Mouse (Mus musculus) ES-E14 (cell line): ENCODE measurements around the gene Ncapg2. TPM values are rescaled to one million over a fixed set of nuclear protein-coding genes. Genes with fewer than 3 reads are reported as not detected.

Experiments
- DNase-seq: peaks from one replicate; pipeline ENCODE4 v3.0.0-alpha.2; 2013; ENCODE audit warnings: low read depth, low spot score
- H3K27ac ChIP-seq: 2 replicates; pipeline ENCODE4 v1.5.1; 2012; ENCODE audit warnings: low read depth, mild to moderate bottlenecking, low read length, moderate library complexity, mixed read lengths; ENCODE audit not compliant: poor library complexity, insufficient read depth, severe bottlenecking
- H3K36me3 ChIP-seq: 2 replicates; pipeline ENCODE4 v1.6.1; 2012; ENCODE audit warnings: mild to moderate bottlenecking, low read length, moderate library complexity, mixed read lengths; ENCODE audit not compliant: control insufficient read depth, poor library complexity, insufficient read depth, severe bottlenecking
- H3K4me1 ChIP-seq, 2 experiments: fragments of 150-350 bp in 1 of 2; sonication (generic) in 1 of 2; 2 replicates each; pipeline ENCODE4 v1.6.1; 2012; ENCODE audit warnings: low read length in 2 of 2, mild to moderate bottlenecking in 1 of 2, mixed read lengths in 1 of 2; ENCODE audit not compliant: control insufficient read depth in 2 of 2, insufficient read depth in 2 of 2, poor library complexity in 1 of 2
- H3K4me3 ChIP-seq, 2 experiments: fragments of 150-350 bp in 1 of 2; sonication (generic) in 1 of 2; 2 replicates each; pipeline ENCODE4 v1.5.1; 2012; ENCODE audit warnings: low read length in 2 of 2, low read depth in 1 of 2, mild to moderate bottlenecking in 1 of 2, mixed read lengths in 1 of 2; ENCODE audit not compliant: insufficient read depth in 1 of 2, poor library complexity in 1 of 2, severe bottlenecking in 1 of 2
- H3K9ac ChIP-seq: 2 replicates; pipeline ENCODE4 v1.6.1; 2012; ENCODE audit warnings: low read depth, mild to moderate bottlenecking, low read length, mixed read lengths; ENCODE audit not compliant: poor library complexity, insufficient read depth, severe bottlenecking
- H3K9me3 ChIP-seq: fragments of 150-350 bp; sonication (generic); 2 replicates; pipeline ENCODE4 v1.6.1; 2012; ENCODE audit warnings: low read depth, mild to moderate bottlenecking, low read length; ENCODE audit not compliant: control insufficient read depth, insufficient read depth
- CHD2 ChIP-seq: IDR thresholded peaks from 2 replicates; pipeline ENCODE4 v1.6.1; 2014; ENCODE audit warnings: mild to moderate bottlenecking, low read depth, low read length, inconsistent platforms
- HCFC1 ChIP-seq: IDR thresholded peaks from 2 replicates; pipeline ENCODE4 v1.6.1; 2012; ENCODE audit warnings: low read length, inconsistent platforms, borderline replicate concordance; ENCODE audit not compliant: insufficient read depth
- MAFK ChIP-seq: IDR thresholded peaks from 2 replicates; pipeline ENCODE4 v1.6.1; 2014; ENCODE audit warnings: mild to moderate bottlenecking, low read depth, low read length, inconsistent platforms; ENCODE audit not compliant: insufficient read depth
- ZC3H11A ChIP-seq: IDR thresholded peaks from 2 replicates; pipeline ENCODE4 v1.6.1; 2012; ENCODE audit warnings: low read depth, mild to moderate bottlenecking, inconsistent platforms, low read length, borderline replicate concordance
- ZNF384 ChIP-seq: IDR thresholded peaks from 2 replicates; pipeline ENCODE4 v1.6.1; 2012; ENCODE audit warnings: low read depth, low read length, inconsistent platforms
- in situ Hi-C, 2 experiments: fragments of 600-800 bp; cut with MboI; formaldehyde crosslinking; loops; one replicate each; pipeline ENCODE4 v1.15.1; 2025; ENCODE audit warnings: low sequenced_read_pairs in 2 of 2, inconsistent platforms in 1 of 2; ENCODE audit not compliant: unreplicated experiment in 2 of 2
- total RNA-seq: library from RNA; depleted of rRNA; stranded (reverse); fragments of 300-350 nt; gene quantifications from 2 replicates; pipeline ENCODE4 v1.2.3, GENCODE M21; 2012

Ncapg2 gene
- total RNA-seq, 1 experiment, result 55.4 TPM

- peaks cover 7% of the 10 kb centered on the region; the same call in 1 of the 2 replicates for H3K36me3 ChIP-seq
Measured at GRCm38 (mm10) chr12:116414941-116415340, 9.7 kb downstream of the Ncapg2 start.

GRCm38 (mm10) chr12:116416514-116416913 lies 11.3 kb downstream of the Ncapg2 start:
- no peak overlapping the region for H3K27ac ChIP-seq
- H3K9me3 ChIP-seq, result no peaks in the 10 kb centered on the region
- no peak for DNase-seq
- no peaks in the 10 kb centered on the region for H3K4me1 ChIP-seq
- no peak for TF ChIP-seq ZC3H11A
- TF ChIP-seq CHD2, result no peak
- TF ChIP-seq MAFK, result no peak
- TF ChIP-seq HCFC1, result no peak
- no peak for TF ChIP-seq ZNF384
- H3K9ac ChIP-seq, result no peak overlapping the region
- in situ Hi-C loops, result no loop called here
- H3K4me3 ChIP-seq, result no peak overlapping the region
- H3K36me3 ChIP-seq, result peaks cover 7% of the 10 kb centered on the region; the same call in 1 of the 2 replicates

More at GRCm38 (mm10) chr12:116414941-116415340, 9.7 kb downstream of the Ncapg2 start:
- in situ Hi-C loops, result no loop called here
- H3K4me1 ChIP-seq, result no peaks in the 10 kb centered on the region
- H3K9me3 ChIP-seq, result no peaks in the 10 kb centered on the region
- no peak for DNase-seq
- H3K9ac ChIP-seq, result no peak overlapping the region
- no peak overlapping the region for H3K27ac ChIP-seq
- H3K4me3 ChIP-seq, result no peak overlapping the region
- TF ChIP-seq ZC3H11A, result no peak
- TF ChIP-seq HCFC1, result no peak
- no peak for TF ChIP-seq CHD2

- Histone ChIP-seq H3K4me3 (no peak overlapping the region), H3K36me3 (peaks cover 9% of the 10 kb centered on the region), H3K27ac (no peak overlapping the region), H3K9me3 (no peaks in the 10 kb centered on the region), H3K9ac (no peak overlapping the region), H3K4me1 (no peaks in the 10 kb centered on the region)
- TF ChIP-seq ZNF384 (no peak), CHD2 (no peak), ZC3H11A (no peak), MAFK (no peak), HCFC1 (no peak)
- no peak for DNase-seq
- in situ Hi-C loops, result no loop called here
Measured at GRCm38 (mm10) chr12:116421656-116422055, 16.5 kb downstream of the Ncapg2 start.

GRCm38 (mm10) chr12:116425392-116425791 lies 20.2 kb downstream of the Ncapg2 start:
- H3K4me3 ChIP-seq, result no peak overlapping the region
- no peaks in the 10 kb centered on the region for H3K9me3 ChIP-seq
- peaks cover 11% of the 10 kb centered on the region for H3K36me3 ChIP-seq
- no peaks in the 10 kb centered on the region for H3K4me1 ChIP-seq
- DNase-seq, result no peak
- H3K27ac ChIP-seq, result no peak overlapping the region
- in situ Hi-C loops, result no loop called here
- no peak overlapping the region for H3K9ac ChIP-seq
- TF ChIP-seq ZC3H11A, result no peak
- TF ChIP-seq ZNF384, result no peak
- TF ChIP-seq MAFK, result no peak
- no peak for TF ChIP-seq HCFC1
- no peak for TF ChIP-seq CHD2

- in situ Hi-C loops, result no loop called here
- Histone ChIP-seq H3K36me3 (peaks cover 13% of the 10 kb centered on the region), H3K27ac (no peak overlapping the region), H3K9ac (no peak overlapping the region), H3K4me1 (no peaks in the 10 kb centered on the region), H3K4me3 (no peak overlapping the region), H3K9me3 (no peaks in the 10 kb centered on the region)
- TF ChIP-seq HCFC1, result no peak
- TF ChIP-seq ZNF384, result no peak
- TF ChIP-seq ZC3H11A, result no peak
- no peak for TF ChIP-seq MAFK
- no peak for TF ChIP-seq CHD2
- no peak for DNase-seq
Measured at GRCm38 (mm10) chr12:116433742-116434141, 28.5 kb downstream of the Ncapg2 start.
